Mouse (Mus musculus) liver, embryonic 13.5 days (tissue): ENCODE results near the gene Gm960. TPM values are rescaled to one million over a fixed set of nuclear protein-coding genes. Genes with fewer than 3 reads are reported as not detected.
A peak's percentile ranks its signal among the peaks of the same experiment; 100 is the strongest.

Experiments
- ATAC-seq: fragments of 200-750 bp; cut with Nextera tagmentation; 2 replicates; pipeline ENCODE4 v1.8.0; 2017; ENCODE audit warnings: low read depth, mild to moderate bottlenecking, moderate number of reproducible peaks, moderate library complexity
- DNase-seq: peaks from one replicate; pipeline ENCODE4 v3.0.0; 2022
- H3K27ac ChIP-seq: fragments of 300-500 bp; sonication (generic); 2 replicates; pipeline ENCODE4 v1.5.1; 2015; ENCODE audit warnings: moderate library complexity, mild to moderate bottlenecking, inconsistent platforms
- H3K27me3 ChIP-seq: fragments of 300-500 bp; sonication (generic); 2 replicates; pipeline ENCODE4 v1.6.1; 2015; ENCODE audit warnings: mild to moderate bottlenecking, inconsistent platforms
- H3K36me3 ChIP-seq: fragments of 300-500 bp; sonication (generic); 2 replicates; pipeline ENCODE4 v1.6.1; 2015; ENCODE audit warnings: mild to moderate bottlenecking, inconsistent platforms
- H3K4me1 ChIP-seq: fragments of 300-500 bp; sonication (generic); replicated peaks from 2 replicates; pipeline ENCODE4 v1.6.1; 2015; ENCODE audit warnings: inconsistent platforms
- H3K4me2 ChIP-seq: fragments of 300-500 bp; sonication (generic); 2 replicates; pipeline ENCODE4 v1.6.1; 2015; ENCODE audit warnings: inconsistent platforms, mild to moderate bottlenecking, moderate library complexity
- H3K4me3 ChIP-seq: fragments of 300-500 bp; sonication (generic); replicated peaks from 2 replicates; pipeline ENCODE4 v1.5.1; 2015; ENCODE audit warnings: mild to moderate bottlenecking, inconsistent platforms
- H3K9ac ChIP-seq: fragments of 300-500 bp; sonication (generic); 2 replicates; pipeline ENCODE4 v1.6.1; 2015; ENCODE audit warnings: mild to moderate bottlenecking, inconsistent platforms
- H3K9me3 ChIP-seq: fragments of 300-500 bp; sonication (generic); replicated peaks from 2 replicates; pipeline ENCODE4 v1.6.1; 2016; ENCODE audit warnings: inconsistent platforms
- WGBS: fragments of 180-500 bp; shearing (Covaris S2); methylation state at CpG from one replicate; pipeline ENCODE4 v1.1.7; 2015; ENCODE audit not compliant: insufficient replicate concordance; 5-methylcytosine and 5-hydroxymethylcytosine counted together
- polyA plus RNA-seq: library from polyadenylated mRNA; unstranded; fragments of >200 nt; fragmentation: Nextera tagmentation; extraction: Ambion mirVana; gene quantifications from 2 replicates; pipeline ENCODE4 v1.2.1, GENCODE M21; 2015

Gm960 gene
- polyA plus RNA-seq, 1 experiment from 2014 or later: not detected

DNA sequence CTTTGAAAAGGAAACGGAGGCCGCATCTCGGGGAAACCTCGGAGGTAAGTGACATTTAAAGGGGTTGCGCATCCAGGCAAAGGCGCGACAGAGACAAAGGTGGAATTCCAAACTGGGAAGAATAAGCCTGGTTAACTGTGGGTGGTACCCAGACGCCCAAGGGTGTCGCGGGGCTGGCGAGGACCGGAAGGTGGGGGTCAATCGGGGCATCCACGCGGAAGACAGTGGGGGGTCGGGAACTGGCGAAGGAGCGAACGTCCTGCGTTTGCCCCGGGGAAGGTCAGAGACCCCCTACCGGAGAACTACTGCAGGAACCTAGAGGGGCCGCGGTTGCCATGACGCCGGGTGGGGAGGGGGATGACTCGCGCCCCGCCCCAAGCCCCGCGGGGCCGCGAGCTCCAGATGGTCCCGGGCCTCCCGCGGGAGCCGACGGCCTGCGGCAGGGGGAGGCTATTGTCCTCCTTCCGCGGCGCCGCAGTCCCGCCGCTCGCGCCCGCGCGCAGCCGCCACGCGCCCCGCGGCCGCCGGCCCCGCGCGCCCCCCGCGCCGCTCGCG is 13.2 kb upstream of the Gm960 start:
- peak overlapping the region; percentile 64 for H3K4me2 ChIP-seq
- DNase-seq (no peak), ATAC-seq (no peak)
- H3K4me1 ChIP-seq: peaks cover 10% of the 10 kb centered on the region
- 2% methylated on average over 40 of the region's 65 CpGs for WGBS
- no peaks in the 10 kb centered on the region for H3K9me3 ChIP-seq
- H3K36me3 ChIP-seq: no peaks in the 10 kb centered on the region
- H3K4me3 ChIP-seq: peak overlapping the region; percentile 45
- H3K27ac ChIP-seq: no peak overlapping the region
- H3K27me3 ChIP-seq: peaks cover 77% of the 10 kb centered on the region
- H3K9ac ChIP-seq: no peak overlapping the region

DNA sequence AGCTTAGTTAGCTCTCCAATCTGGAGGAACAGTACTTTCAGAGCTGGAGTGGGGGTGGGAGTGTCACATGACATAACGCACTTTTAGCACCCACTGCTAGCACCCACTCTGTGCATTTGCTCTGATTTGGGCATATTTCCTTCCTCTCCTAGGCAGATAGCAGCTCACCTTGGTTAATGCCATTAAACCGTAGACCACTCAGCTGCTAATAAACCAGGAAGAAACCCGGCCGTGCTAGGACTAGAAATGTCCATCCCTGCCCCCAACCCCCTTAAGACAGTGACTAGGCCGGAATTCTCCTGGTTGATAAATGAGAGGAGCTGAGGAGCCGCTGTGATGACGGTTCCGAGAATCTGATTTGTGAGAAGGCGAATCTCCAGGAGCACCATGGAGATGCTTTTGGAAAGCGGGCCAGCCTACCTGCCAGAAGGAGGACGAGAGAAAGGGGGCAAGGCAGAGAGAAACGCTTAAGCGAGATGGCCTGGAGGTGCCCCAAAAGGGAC is 12.7 kb upstream of the Gm960 start, which contains the start of gene Sptbn2:
Gene Sptbn2, plus strand, starts transcription at position 70 of the 503 bp plus-strand sequence.
- Histone ChIP-seq H3K9ac (no peak within 1 kb of the TSS), H3K4me2 (peak within 1 kb of the TSS; percentile 64), H3K27me3 (peaks cover 78% of the 10 kb centered on the region), H3K4me1 (peaks cover 10% of the 10 kb centered on the region), H3K4me3 (peak within 1 kb of the TSS; percentile 45), H3K36me3 (no peaks in the 10 kb centered on the region), H3K9me3 (no peaks in the 10 kb centered on the region), H3K27ac (no peak within 1 kb of the TSS)
- 15% methylated on average over 13 of the region's 13 CpGs for WGBS
- no peak for ATAC-seq
- no peak for DNase-seq

DNA sequence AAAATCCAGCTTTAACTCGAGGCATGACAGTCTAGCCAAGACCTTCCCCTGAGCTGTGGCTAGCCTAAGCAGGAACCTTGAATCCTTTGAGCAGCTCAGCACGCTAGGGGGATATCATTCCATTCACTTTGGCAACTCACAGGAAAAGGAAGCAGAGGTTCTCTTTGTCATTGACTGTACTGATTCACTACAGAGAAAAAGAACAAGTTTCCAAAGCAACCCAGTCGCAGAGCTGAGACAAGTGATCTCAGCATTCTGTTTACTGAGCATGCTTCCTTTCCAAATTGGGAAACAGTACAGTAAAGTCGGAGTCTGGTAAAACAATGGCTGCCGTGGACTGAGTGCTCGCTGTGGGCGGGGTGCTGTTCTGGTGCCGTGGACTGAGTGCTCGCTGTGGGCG is 10.3 kb upstream of the Gm960 start:
- Histone ChIP-seq H3K4me2 (no peak overlapping the region), H3K4me3 (no peak overlapping the region), H3K36me3 (no peaks in the 10 kb centered on the region), H3K27ac (no peak overlapping the region), H3K9ac (no peak overlapping the region), H3K9me3 (no peaks in the 10 kb centered on the region), H3K4me1 (peaks cover 10% of the 10 kb centered on the region), H3K27me3 (peaks cover 67% of the 10 kb centered on the region)
- ATAC-seq (no peak), DNase-seq (no peak)
- WGBS: 54% methylated on average over 10 of the region's 10 CpGs

DNA sequence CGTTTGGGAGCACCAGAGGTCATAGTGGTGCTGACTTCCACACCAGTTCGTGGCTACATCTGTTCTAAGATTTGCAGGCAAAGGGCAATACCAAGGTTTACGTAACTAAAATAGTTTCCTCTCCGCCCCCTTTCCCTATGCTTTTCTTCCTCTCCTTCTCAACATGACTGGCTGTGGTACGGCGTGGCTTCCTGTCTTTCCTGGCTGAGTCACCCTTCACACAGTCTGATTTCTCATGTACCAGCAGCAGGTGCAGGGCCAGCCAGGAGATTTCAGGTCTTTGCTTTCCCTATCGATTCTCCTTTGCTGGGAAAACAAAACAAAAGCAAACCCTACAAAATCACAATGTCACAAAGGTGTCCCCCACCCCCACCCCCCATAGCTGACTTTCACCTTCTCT is 2.8 kb upstream of the Gm960 start:
- DNase-seq (no peak), ATAC-seq (no peak)
- WGBS: 13% methylated on average over 7 of the region's 7 CpGs
- peaks cover 8% of the 10 kb centered on the region for H3K4me1 ChIP-seq
- no peak overlapping the region for H3K4me2 ChIP-seq
- no peak overlapping the region for H3K4me3 ChIP-seq
- peaks cover 62% of the 10 kb centered on the region for H3K27me3 ChIP-seq
- no peaks in the 10 kb centered on the region for H3K9me3 ChIP-seq
- H3K36me3 ChIP-seq: no peaks in the 10 kb centered on the region
- no peak overlapping the region for H3K9ac ChIP-seq
- no peak overlapping the region for H3K27ac ChIP-seq

DNA sequence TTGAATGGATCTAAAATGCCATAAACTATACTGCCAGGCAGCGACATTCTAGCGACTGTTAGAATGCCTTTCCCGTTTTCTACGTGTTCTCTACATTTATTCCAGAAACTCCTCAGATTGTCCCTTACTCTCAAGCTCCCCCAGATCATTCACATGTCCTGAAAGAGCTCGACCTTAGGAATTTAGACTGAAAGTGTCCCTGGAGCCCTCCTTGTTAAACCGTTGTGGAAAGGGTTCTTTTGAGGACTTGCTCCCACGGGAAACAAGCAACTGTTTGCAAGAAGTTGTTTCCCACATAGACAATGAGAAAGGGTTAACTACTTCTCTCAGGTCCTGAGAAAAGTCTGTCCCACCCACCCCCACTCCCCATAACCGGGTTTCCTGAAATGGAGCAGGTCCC is 2.2 kb upstream of the Gm960 start:
- WGBS: 50% methylated on average over 8 of the region's 8 CpGs
- DNase-seq: no peak
- Histone ChIP-seq H3K9ac (no peak overlapping the region), H3K4me3 (no peak overlapping the region), H3K9me3 (no peaks in the 10 kb centered on the region), H3K36me3 (no peaks in the 10 kb centered on the region), H3K4me1 (peaks cover 8% of the 10 kb centered on the region), H3K4me2 (no peak overlapping the region), H3K27ac (no peak overlapping the region), H3K27me3 (peaks cover 62% of the 10 kb centered on the region)
- no peak for ATAC-seq

DNA sequence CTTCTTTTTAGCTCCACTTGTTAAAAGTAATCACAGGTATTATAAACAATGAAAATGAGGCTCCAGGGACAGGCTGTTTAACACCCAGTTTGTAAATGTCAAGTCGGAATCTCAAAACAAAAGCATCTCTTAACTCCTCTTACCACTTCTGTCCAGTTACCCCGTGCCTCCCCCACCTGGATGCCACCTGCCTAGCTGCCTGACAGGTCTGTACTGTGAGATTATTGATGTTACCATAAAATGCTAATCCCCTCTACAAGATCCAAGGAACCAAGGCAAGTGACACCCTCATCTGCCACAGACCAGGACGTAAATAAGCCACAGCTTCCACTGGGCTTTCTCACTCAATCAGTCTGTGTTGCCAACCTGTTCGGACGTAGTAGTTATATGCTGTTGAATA is 1.4 kb upstream of the Gm960 start:
- H3K4me1 ChIP-seq: peaks cover 8% of the 10 kb centered on the region
- H3K36me3 ChIP-seq: no peaks in the 10 kb centered on the region
- WGBS: 56% methylated on average over 5 of the region's 5 CpGs
- no peak for ATAC-seq
- H3K9ac ChIP-seq: no peak overlapping the region
- no peak overlapping the region for H3K27ac ChIP-seq
- H3K4me3 ChIP-seq: no peak overlapping the region
- H3K27me3 ChIP-seq: peaks cover 59% of the 10 kb centered on the region
- no peaks in the 10 kb centered on the region for H3K9me3 ChIP-seq
- H3K4me2 ChIP-seq: no peak overlapping the region
- DNase-seq: no peak

DNA sequence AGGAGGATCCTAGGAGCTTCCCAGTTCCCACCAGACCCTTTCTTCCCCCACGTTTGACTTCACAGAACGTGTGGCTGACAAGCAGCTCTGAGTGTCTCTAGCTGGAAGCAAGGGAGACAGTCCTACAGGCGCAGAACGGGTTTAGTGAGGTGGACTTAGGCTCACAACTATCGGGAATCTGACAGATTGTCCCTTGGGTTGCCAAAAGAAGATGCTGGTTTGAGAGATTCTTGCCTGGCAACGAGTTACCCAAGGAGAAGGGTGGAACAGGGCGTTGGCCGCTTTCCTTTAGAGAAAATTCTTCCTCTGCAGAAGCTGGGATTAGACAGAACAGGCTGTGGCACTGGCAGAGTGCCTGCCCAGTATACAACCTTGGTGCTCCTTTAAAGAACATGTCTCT is 388 bp upstream of the Gm960 start:
- 26% methylated on average over 8 of the region's 8 CpGs for WGBS
- Histone ChIP-seq H3K36me3 (no peaks in the 10 kb centered on the region), H3K4me1 (peaks cover 8% of the 10 kb centered on the region), H3K27me3 (peaks cover 62% of the 10 kb centered on the region), H3K9me3 (no peaks in the 10 kb centered on the region), H3K4me3 (no peak overlapping the region), H3K9ac (no peak overlapping the region), H3K27ac (no peak overlapping the region), H3K4me2 (0 out of 2 replicates have a peak overlapping the region, but pooled peaks have one; percentile 61)
- ATAC-seq (no peak), DNase-seq (no peak)

DNA sequence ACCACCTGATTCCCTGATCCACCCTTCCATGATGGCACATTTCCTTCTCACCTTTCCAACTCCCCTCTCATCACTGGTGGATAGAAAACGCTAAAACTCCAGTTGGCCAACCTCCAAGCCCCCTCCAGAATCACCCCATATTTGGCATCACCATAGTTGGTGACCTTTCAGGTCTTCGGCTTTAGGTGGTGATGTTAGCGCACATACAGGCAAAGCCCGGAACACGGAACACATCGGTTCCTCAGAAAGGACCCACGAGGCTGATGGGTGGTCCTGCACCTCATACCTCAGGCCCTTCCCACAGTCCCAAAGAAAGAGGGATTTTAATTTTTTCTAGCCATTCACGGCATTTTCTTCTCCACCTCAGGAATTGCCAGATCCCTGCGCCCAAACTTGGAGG is 747 bp downstream of the Gm960 start:
- DNase-seq (no peak), ATAC-seq (no peak)
- Histone ChIP-seq H3K4me2 (peak overlapping the region; percentile 61; the same call in 1 of the 2 replicates), H3K27ac (no peak overlapping the region), H3K4me1 (peaks cover 8% of the 10 kb centered on the region), H3K9me3 (no peaks in the 10 kb centered on the region), H3K27me3 (peaks cover 65% of the 10 kb centered on the region), H3K36me3 (no peaks in the 10 kb centered on the region), H3K4me3 (no peak overlapping the region), H3K9ac (no peak overlapping the region)
- 67% methylated on average over 9 of the region's 9 CpGs for WGBS

DNA sequence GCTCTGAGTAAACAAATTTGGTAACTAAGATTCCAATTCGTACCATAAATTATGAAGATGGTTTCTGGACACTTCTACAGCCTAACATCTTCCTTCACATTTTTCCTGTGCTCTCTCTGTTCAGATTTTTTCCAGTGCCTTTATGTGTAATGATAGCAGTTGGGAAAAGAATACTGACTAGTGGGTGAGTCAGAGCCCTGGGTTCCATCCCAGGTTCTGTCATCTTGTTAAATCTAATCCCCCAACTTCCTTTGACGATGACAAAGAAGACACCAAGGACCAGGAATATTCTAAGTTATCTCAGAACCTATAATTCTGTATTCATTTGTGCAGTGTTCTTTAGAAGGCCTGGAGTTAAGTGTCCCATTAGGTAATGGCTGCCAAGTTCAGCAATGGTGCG is 1.3 kb downstream of the Gm960 start:
- WGBS: 61% methylated on average over 3 of the region's 3 CpGs
- Histone ChIP-seq H3K36me3 (no peaks in the 10 kb centered on the region), H3K4me1 (peaks cover 8% of the 10 kb centered on the region), H3K4me2 (no peak overlapping the region), H3K27me3 (peaks cover 63% of the 10 kb centered on the region), H3K27ac (no peak overlapping the region), H3K4me3 (no peak overlapping the region), H3K9me3 (no peaks in the 10 kb centered on the region), H3K9ac (no peak overlapping the region)
- ATAC-seq: no peak
- DNase-seq: no peak

DNA sequence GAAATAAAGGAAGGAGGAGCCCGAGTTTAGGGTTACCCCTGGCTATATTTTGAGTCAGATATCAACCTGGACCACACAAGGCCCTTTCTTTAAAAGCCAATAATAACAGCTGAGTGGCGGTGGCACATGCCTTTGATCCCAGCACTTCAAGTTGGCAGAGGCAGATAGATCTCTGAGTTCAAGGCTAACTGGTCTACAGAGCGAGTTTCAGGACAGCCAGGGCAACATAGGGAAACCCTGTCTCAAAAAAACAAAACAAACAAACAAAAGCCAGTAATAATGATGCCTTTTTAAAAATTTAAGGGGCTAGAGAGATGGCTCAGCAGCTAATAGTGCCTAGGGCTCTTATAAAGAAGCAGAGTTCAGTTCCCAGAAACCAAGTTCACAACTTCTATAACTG is 4.1 kb downstream of the Gm960 start:
- WGBS: 41% methylated on average over 3 of the region's 3 CpGs
- H3K27me3 ChIP-seq: peaks cover 48% of the 10 kb centered on the region
- ATAC-seq: no peak

DNA sequence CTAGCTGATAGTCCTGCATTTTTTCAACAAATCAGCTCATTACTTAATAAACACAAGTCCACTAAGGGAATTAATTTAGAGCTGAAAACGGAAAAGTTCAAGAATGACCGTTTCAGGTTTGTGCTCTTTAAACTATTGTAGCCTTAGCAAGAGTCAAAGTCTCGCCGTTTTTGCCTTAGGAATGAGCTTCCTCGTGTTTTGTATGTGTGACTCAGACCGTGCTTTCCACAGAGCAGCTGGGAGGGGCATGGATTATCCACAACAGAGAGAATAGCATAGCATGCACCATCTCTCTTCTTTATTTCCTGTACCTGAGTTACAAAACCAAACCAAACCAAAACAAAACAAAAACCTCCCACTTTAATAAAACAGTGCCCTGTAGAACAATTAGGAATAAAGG is 26.1 kb downstream of the Gm960 start:
- H3K9ac ChIP-seq: no peak overlapping the region
- no peaks in the 10 kb centered on the region for H3K9me3 ChIP-seq
- DNase-seq (no peak), ATAC-seq (no peak)
- H3K27me3 ChIP-seq: 0 out of 2 replicates have a peak, but pooled peaks cover 5% of the 10 kb centered on the region
- no peak overlapping the region for H3K27ac ChIP-seq
- H3K4me1 ChIP-seq: no peaks in the 10 kb centered on the region
- 54% methylated on average over 6 of the region's 6 CpGs for WGBS
- no peak overlapping the region for H3K4me2 ChIP-seq
- H3K4me3 ChIP-seq: no peak overlapping the region
- H3K36me3 ChIP-seq: no peaks in the 10 kb centered on the region

More for the DNA sequence above, 4.1 kb downstream of the Gm960 start:
- H3K4me3 ChIP-seq: no peak overlapping the region
- H3K36me3 ChIP-seq: no peaks in the 10 kb centered on the region
- peaks cover 8% of the 10 kb centered on the region for H3K4me1 ChIP-seq
- no peaks in the 10 kb centered on the region for H3K9me3 ChIP-seq
- DNase-seq: no peak
- no peak overlapping the region for H3K4me2 ChIP-seq
- no peak overlapping the region for H3K9ac ChIP-seq
- H3K27ac ChIP-seq: no peak overlapping the region

DNA sequence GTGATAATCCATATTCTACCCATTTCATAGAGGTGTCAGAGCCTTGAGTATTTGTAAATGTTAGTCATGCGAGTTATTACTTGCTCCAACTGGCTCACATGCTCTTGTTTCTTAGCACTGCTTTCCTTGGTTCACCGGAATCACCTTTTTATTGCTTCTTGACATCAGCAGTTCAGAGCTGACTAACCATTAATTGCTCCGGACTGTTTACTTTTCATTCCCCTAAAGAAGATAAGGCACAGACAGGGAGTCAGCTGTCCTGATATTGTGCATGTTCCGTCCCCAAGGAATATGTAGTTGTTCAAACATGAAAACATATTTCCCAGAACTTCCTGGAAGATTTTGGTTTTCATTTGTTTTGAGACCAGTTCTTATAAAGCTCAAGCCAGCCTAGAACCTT is 27.7 kb downstream of the Gm960 start:
- no peak overlapping the region for H3K9ac ChIP-seq
- H3K4me1 ChIP-seq: no peaks in the 10 kb centered on the region
- H3K27me3 ChIP-seq: 0 out of 2 replicates have a peak, but pooled peaks cover 5% of the 10 kb centered on the region
- 53% methylated on average over 4 of the region's 4 CpGs for WGBS
- H3K4me2 ChIP-seq: no peak overlapping the region
- no peaks in the 10 kb centered on the region for H3K9me3 ChIP-seq
- DNase-seq: no peak
- ATAC-seq: no peak
- H3K4me3 ChIP-seq: no peak overlapping the region
- no peak overlapping the region for H3K27ac ChIP-seq
- H3K36me3 ChIP-seq: no peaks in the 10 kb centered on the region
